Mouse (Mus musculus): Measurements from ENCODE around the gene Theg.

- TF ChIP-seq CTCF (IDR thresholded peaks at IDR 0.05; ENCODE audit: extremely low read depth, insufficient read depth, low read length) (no peak), POLR2A (IDR thresholded peaks at IDR 0.05; ENCODE audit: extremely low read depth, insufficient read depth, low read length) (no peak)
Observed at GRCm38 (mm10) chr10:79574796-79575195, 12.3 kb downstream of the Theg start.
